Mouse (Mus musculus) heart, embryonic 14.5 days (tissue): Measurements from ENCODE around the gene Acod1. TPM values are rescaled to one million over a fixed set of nuclear protein-coding genes. Genes with fewer than 3 reads are reported as not detected.

Source experiments
- ATAC-seq: fragments of 200-750 bp; cut with Nextera tagmentation; 2 replicates; pipeline ENCODE4 v1.8.0; 2017; ENCODE audit warnings: low read depth, moderate TSS enrichment; ENCODE audit not compliant: insufficient number of reproducible peaks, insufficient read depth, low FRiP score
- H3K27ac ChIP-seq, 2 experiments: fragments of 200-500 bp in 1 of 2; fragments of 300-500 bp in 1 of 2; sonication (generic) in 1 of 2; replicated peaks in 1 of 2; 2 replicates each; pipeline ENCODE4 v1.5.1; 2012 to 2014; ENCODE audit warnings: low read depth in 2 of 2, low read length in 2 of 2, control low read depth in 1 of 2, mild to moderate bottlenecking in 1 of 2, mixed read lengths in 1 of 2; ENCODE audit not compliant: control insufficient read depth in 1 of 2, insufficient read depth in 1 of 2
- H3K27me3 ChIP-seq: fragments of 300-500 bp; sonication (generic); 2 replicates; pipeline ENCODE4 v1.6.1; 2014; ENCODE audit warnings: mild to moderate bottlenecking, low read length, control low read depth; ENCODE audit not compliant: control insufficient read depth, insufficient read depth
- H3K36me3 ChIP-seq: fragments of 300-500 bp; sonication (generic); 2 replicates; pipeline ENCODE4 v1.6.1; 2014; ENCODE audit warnings: mild to moderate bottlenecking, control low read depth, low read length, mixed read lengths; ENCODE audit not compliant: control insufficient read depth, insufficient read depth
- H3K4me1 ChIP-seq, 2 experiments: fragments of 200-500 bp in 1 of 2; fragments of 300-500 bp in 1 of 2; sonication (generic) in 1 of 2; 2 replicates each; pipeline ENCODE4 v1.6.1; 2012 to 2014; ENCODE audit warnings: low read length in 2 of 2, control low read depth in 1 of 2, mixed read lengths in 1 of 2; ENCODE audit not compliant: control insufficient read depth in 2 of 2, insufficient read depth in 2 of 2
- H3K4me2 ChIP-seq: fragments of 300-500 bp; sonication (generic); 2 replicates; pipeline ENCODE4 v1.6.1; 2014; ENCODE audit warnings: mild to moderate bottlenecking, low read length
- H3K4me3 ChIP-seq, 2 experiments: fragments of 200-500 bp in 1 of 2; fragments of 300-500 bp in 1 of 2; sonication (generic) in 1 of 2; 2 replicates each; pipeline ENCODE4 v1.5.1; 2012 to 2014; ENCODE audit warnings: low read length in 2 of 2, mild to moderate bottlenecking in 2 of 2, control low read depth in 1 of 2, low read depth in 1 of 2, moderate library complexity in 1 of 2; ENCODE audit not compliant: control insufficient read depth in 1 of 2, insufficient read depth in 1 of 2
- H3K9ac ChIP-seq: fragments of 300-500 bp; sonication (generic); 2 replicates; pipeline ENCODE4 v1.6.1; 2014; ENCODE audit warnings: mild to moderate bottlenecking, low read length
- H3K9me3 ChIP-seq: fragments of 300-500 bp; sonication (generic); 2 replicates; pipeline ENCODE4 v1.6.1; 2016; ENCODE audit warnings: low read length, control low read depth; ENCODE audit not compliant: control insufficient read depth
- WGBS: fragments of 180-500 bp; shearing (Covaris S2); extraction: QIAGEN DNeasy Blood & Tissue Kit; methylation state at CpG from one replicate; pipeline ENCODE4 v1.1.7; 2014; 5-methylcytosine and 5-hydroxymethylcytosine counted together
- polyA plus RNA-seq: library from polyadenylated mRNA; unstranded; fragments of >200 nt; fragmentation: Nextera tagmentation; extraction: Ambion mirVana; gene quantifications from 2 replicates; pipeline ENCODE4 v1.2.1, GENCODE M21; 2014

Acod1 gene
- polyA plus RNA-seq, 1 experiment from 2014 or later: not detected

GRCm38 (mm10) chr14:103073825-103074224, 27.0 kb downstream of the Acod1 start:
- WGBS: 97% methylated on average over 8 of the region's 8 CpGs
- no peak overlapping the region for H3K4me3 ChIP-seq
- peaks cover 0 to 5% of the 10 kb centered on the region in 2 experiments; a peak in 2 of 4 replicates for H3K4me1 ChIP-seq
- H3K4me2 ChIP-seq: no peak overlapping the region
- H3K27ac ChIP-seq: no peak overlapping the region
- H3K36me3 ChIP-seq: peaks cover 67% of the 10 kb centered on the region
- H3K27me3 ChIP-seq: no peaks in the 10 kb centered on the region
- no peak for ATAC-seq
- no peaks in the 10 kb centered on the region for H3K9me3 ChIP-seq
- no peak overlapping the region for H3K9ac ChIP-seq

- H3K4me3 ChIP-seq: no peak overlapping the region
- no peaks in the 10 kb centered on the region for H3K27me3 ChIP-seq
- no peak overlapping the region for H3K4me2 ChIP-seq
- WGBS: 62% methylated on average over 7 of the region's 7 CpGs
- no peaks in the 10 kb centered on the region for H3K9me3 ChIP-seq
- no peak overlapping the region for H3K27ac ChIP-seq
- no peak for ATAC-seq
- H3K36me3 ChIP-seq: peaks cover 75% of the 10 kb centered on the region
- H3K9ac ChIP-seq: no peak overlapping the region
- no peaks in the 10 kb centered on the region for H3K4me1 ChIP-seq
Observed at GRCm38 (mm10) chr14:103075166-103075565, 28.4 kb downstream of the Acod1 start.

GRCm38 (mm10) chr14:103077272-103078005, 30.7 kb downstream of the Acod1 start:
- Histone ChIP-seq H3K36me3 (peaks cover 76% of the 10 kb centered on the region), H3K4me2 (no peak overlapping the region), H3K9me3 (no peaks in the 10 kb centered on the region), H3K27ac (no peak overlapping the region), H3K4me1 (no peaks in the 10 kb centered on the region), H3K27me3 (no peaks in the 10 kb centered on the region), H3K9ac (no peak overlapping the region), H3K4me3 (no peak overlapping the region)
- ATAC-seq: no peak; the same call in 1 of the 2 replicates
- 83% methylated on average over 9 of the region's 9 CpGs for WGBS

GRCm38 (mm10) chr14:103078006-103078912, 31.5 kb downstream of the Acod1 start:
- no peak overlapping the region for H3K9ac ChIP-seq
- H3K4me2 ChIP-seq: no peak overlapping the region
- H3K4me1 ChIP-seq: no peaks in the 10 kb centered on the region
- no peak overlapping the region for H3K4me3 ChIP-seq
- H3K27me3 ChIP-seq: no peaks in the 10 kb centered on the region
- no peak for ATAC-seq
- H3K27ac ChIP-seq: no peak overlapping the region
- WGBS: 90% methylated on average over 16 of the region's 16 CpGs
- H3K9me3 ChIP-seq: no peaks in the 10 kb centered on the region
- peaks cover 76% of the 10 kb centered on the region for H3K36me3 ChIP-seq

GRCm38 (mm10) chr14:103079209-103079977, 32.6 kb downstream of the Acod1 start:
- 83% methylated on average over 9 of the region's 9 CpGs for WGBS
- no peak overlapping the region for H3K27ac ChIP-seq
- H3K9me3 ChIP-seq: no peaks in the 10 kb centered on the region
- no peak overlapping the region for H3K4me3 ChIP-seq
- H3K36me3 ChIP-seq: peaks cover 76% of the 10 kb centered on the region
- no peak overlapping the region for H3K9ac ChIP-seq
- no peaks in the 10 kb centered on the region for H3K4me1 ChIP-seq
- no peak for ATAC-seq
- no peaks in the 10 kb centered on the region for H3K27me3 ChIP-seq
- no peak overlapping the region for H3K4me2 ChIP-seq

- H3K27ac ChIP-seq: no peak overlapping the region
- H3K4me3 ChIP-seq: no peak overlapping the region
- H3K27me3 ChIP-seq: no peaks in the 10 kb centered on the region
- H3K36me3 ChIP-seq: peaks cover 75% of the 10 kb centered on the region
- H3K4me2 ChIP-seq: no peak overlapping the region
- no peaks in the 10 kb centered on the region for H3K4me1 ChIP-seq
- ATAC-seq: no peak
- H3K9ac ChIP-seq: no peak overlapping the region
- WGBS: 68% methylated on average over 1 of the region's 1 CpGs
- no peaks in the 10 kb centered on the region for H3K9me3 ChIP-seq
Observed at GRCm38 (mm10) chr14:103085840-103086533, 39.2 kb downstream of the Acod1 start.
